In the genomic region with DNA sequence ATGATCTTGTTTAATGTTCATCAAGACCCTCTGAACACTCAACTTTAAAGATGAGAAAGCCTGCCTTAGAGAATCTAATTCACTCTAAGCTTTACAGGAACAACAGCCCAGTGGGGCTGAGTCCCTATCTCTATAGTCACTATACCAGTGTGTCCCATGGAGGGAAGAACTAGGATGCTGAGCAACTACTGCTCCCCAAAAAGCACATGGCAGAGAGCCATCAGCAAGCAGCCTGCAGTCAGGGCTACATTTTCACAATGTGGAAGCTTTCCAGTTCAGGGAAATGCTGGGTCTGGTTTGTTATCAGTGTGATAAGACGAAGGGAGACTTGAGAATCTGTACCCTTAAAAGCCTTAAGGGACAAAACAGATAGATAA, we compare ENCODE assay signal across 22 mouse cellular contexts.
DNase-seq lines count a peak whose midpoint lies in the region; ATAC-seq and TF ChIP-seq lines count a peak whose summit lies in the region.
"Had no signal": no experiment of that assay in that cellular context is flagged by ENCODE, and none has a peak within 500 bp of the region (broad histone marks: within the 10 kb centered on the region; RNA-seq: fewer than 3 reads in every experiment).

No protein-coding gene starts in this region.

- ATAC-seq in embryonic facial prominence, embryonic 13.5 days (ENCODE audit: insufficient number of reproducible peaks, insufficient read depth, low FRiP score, low TSS enrichment, low read depth): no peak
- ATAC-seq in heart, embryonic 13.5 days (ENCODE audit: extremely low read depth, insufficient number of reproducible peaks, low FRiP score, low TSS enrichment): no peak
- ATAC-seq in lung, embryonic 14.5 days (ENCODE audit: insufficient read depth): no peak
- no peak for ATAC-seq in heart, postnatal 0 days (ENCODE audit: insufficient read depth, low read depth)
- ATAC-seq in forebrain, embryonic 16.5 days: no peak
- ATAC-seq: activated CD4-positive, CD25-positive, alpha-beta regulatory T cell, adult 4 months; CD4-positive, CD25-positive, alpha-beta regulatory T cell, adult 4 months; intestine, embryonic 16.5 days had no signal

- 80% methylated on average over 1 of the region's 1 CpGs for WGBS in embryonic facial prominence, embryonic 13.5 days
- WGBS in embryonic facial prominence, embryonic 10.5 days: 98% methylated on average over 1 of the region's 1 CpGs
- 19% methylated on average over 1 of the region's 1 CpGs for WGBS in heart, embryonic 13.5 days
- WGBS in lung, embryonic 14.5 days: 51% methylated on average over 1 of the region's 1 CpGs
- 27% methylated on average over 1 of the region's 1 CpGs for WGBS in heart, postnatal 0 days
- WGBS in forebrain, embryonic 16.5 days: 69% methylated on average over 1 of the region's 1 CpGs

- H3K27me3 ChIP-seq in embryonic facial prominence, embryonic 13.5 days: no peaks in the 10 kb centered on the region
- H3K27me3 ChIP-seq in embryonic facial prominence, embryonic 10.5 days (replicated peaks; ENCODE audit: low read depth, poor library complexity, severe bottlenecking): no peaks in the 10 kb centered on the region
- no peaks in the 10 kb centered on the region for H3K27me3 ChIP-seq in heart, embryonic 13.5 days (replicated peaks)
- H3K27me3 ChIP-seq in lung, embryonic 14.5 days (ENCODE audit: insufficient read depth, low read length): no peaks in the 10 kb centered on the region
- H3K27me3 ChIP-seq in heart, postnatal 0 days (ENCODE audit: control insufficient read depth, insufficient read depth, low read length): no peaks in the 10 kb centered on the region
- H3K27me3 ChIP-seq in forebrain, embryonic 16.5 days (replicated peaks; ENCODE audit: control insufficient read depth, insufficient read depth, low read length): no peaks in the 10 kb centered on the region
- H3K27me3 ChIP-seq: hindbrain, embryonic 15.5 days; midbrain, embryonic 12.5 days; neural tube, embryonic 12.5 days had no signal

- no peaks in the 10 kb centered on the region for H3K9me3 ChIP-seq in embryonic facial prominence, embryonic 13.5 days
- no peaks in the 10 kb centered on the region for H3K9me3 ChIP-seq in embryonic facial prominence, embryonic 10.5 days
- H3K9me3 ChIP-seq in heart, embryonic 13.5 days: no peaks in the 10 kb centered on the region
- no peaks in the 10 kb centered on the region for H3K9me3 ChIP-seq in lung, embryonic 14.5 days (ENCODE audit: low read depth, low read length)
- H3K9me3 ChIP-seq in heart, postnatal 0 days (replicated peaks; ENCODE audit: control insufficient read depth, low read length): no peaks in the 10 kb centered on the region
- no peaks in the 10 kb centered on the region for H3K9me3 ChIP-seq in forebrain, embryonic 16.5 days (ENCODE audit: control insufficient read depth, low read length)
- H3K9me3 ChIP-seq: forebrain, embryonic 10.5 days; hindbrain, embryonic 15.5 days; midbrain, embryonic 12.5 days; neural tube, embryonic 12.5 days had no signal

- H3K27ac ChIP-seq in embryonic facial prominence, embryonic 13.5 days: peak overlapping the region; percentile 44; the same call in 1 of the 2 replicates
- H3K27ac ChIP-seq in embryonic facial prominence, embryonic 10.5 days (replicated peaks): no peak overlapping the region
- H3K27ac ChIP-seq in heart, embryonic 13.5 days (replicated peaks): peak overlapping the region; percentile 78
- H3K27ac ChIP-seq in lung, embryonic 14.5 days (ENCODE audit: low read depth): no peak overlapping the region; the same call in 1 of the 2 replicates
- peak overlapping the region; percentile 94 for H3K27ac ChIP-seq in heart, postnatal 0 days (ENCODE audit: low read depth)
- H3K27ac ChIP-seq in forebrain, embryonic 16.5 days (ENCODE audit: low read length): no peak overlapping the region
- H3K27ac ChIP-seq: forebrain, embryonic 10.5 days; hindbrain, embryonic 15.5 days; midbrain, embryonic 12.5 days; neural tube, embryonic 12.5 days had no signal

- H3K9ac ChIP-seq in embryonic facial prominence, embryonic 13.5 days: no peak overlapping the region
- no peak overlapping the region for H3K9ac ChIP-seq in heart, embryonic 13.5 days
- no peak overlapping the region for H3K9ac ChIP-seq in lung, embryonic 14.5 days
- no peak overlapping the region for H3K9ac ChIP-seq in heart, postnatal 0 days (replicated peaks; ENCODE audit: low read depth, low read length)
- no peak overlapping the region for H3K9ac ChIP-seq in forebrain, embryonic 16.5 days (replicated peaks; ENCODE audit: low read depth, low read length)
- H3K9ac ChIP-seq: hindbrain, embryonic 15.5 days; midbrain, embryonic 12.5 days; neural tube, embryonic 12.5 days had no signal

- DNase-seq in embryonic facial prominence, embryonic 10.5 days (ENCODE audit: low spot score): no peak
- no peak for DNase-seq in heart, postnatal 14 days
- peak; percentile 23 for DNase-seq in lung, embryonic 14.5 days
- no peak for DNase-seq in lung, postnatal 36 days
- no peak for DNase-seq in heart, postnatal 0 days (ENCODE audit: low spot score)
- DNase-seq: adrenal gland, postnatal 14 days; cerebellum, adult 11 months; cerebellum, postnatal 14 days; gastrocnemius, postnatal 14 days; kidney, postnatal 4 days; layer of hippocampus, postnatal 36 days had no signal

- H3K36me3 ChIP-seq in embryonic facial prominence, embryonic 13.5 days: no peaks in the 10 kb centered on the region
- H3K36me3 ChIP-seq in embryonic facial prominence, embryonic 10.5 days (replicated peaks): no peaks in the 10 kb centered on the region
- no peaks in the 10 kb centered on the region for H3K36me3 ChIP-seq in heart, embryonic 13.5 days
- no peaks in the 10 kb centered on the region for H3K36me3 ChIP-seq in lung, embryonic 14.5 days (ENCODE audit: insufficient read depth)
- H3K36me3 ChIP-seq in heart, postnatal 0 days (replicated peaks; ENCODE audit: control insufficient read depth, insufficient read depth, low read length): no peaks in the 10 kb centered on the region
- no peaks in the 10 kb centered on the region for H3K36me3 ChIP-seq in forebrain, embryonic 16.5 days (ENCODE audit: control insufficient read depth, insufficient read depth)
- H3K36me3 ChIP-seq: forebrain, embryonic 10.5 days; hindbrain, embryonic 15.5 days; midbrain, embryonic 12.5 days; neural tube, embryonic 12.5 days had no signal

- H3K4me2 ChIP-seq in embryonic facial prominence, embryonic 13.5 days: no peak overlapping the region
- no peak overlapping the region for H3K4me2 ChIP-seq in heart, embryonic 13.5 days
- H3K4me2 ChIP-seq in lung, embryonic 14.5 days: no peak overlapping the region
- no peak overlapping the region for H3K4me2 ChIP-seq in heart, postnatal 0 days (ENCODE audit: low read depth, low read length)
- H3K4me2 ChIP-seq in forebrain, embryonic 16.5 days (ENCODE audit: low read length): no peak overlapping the region
- H3K4me2 ChIP-seq: hindbrain, embryonic 15.5 days; liver, embryonic 11.5 days; midbrain, embryonic 12.5 days; neural tube, embryonic 12.5 days had no signal

- TF ChIP-seq CTCF in lung, embryonic 14.5 days (IDR thresholded peaks at IDR 0.05; ENCODE audit: low read depth): no peak
- TF ChIP-seq CTCF in heart, postnatal 0 days (IDR thresholded peaks at IDR 0.05; ENCODE audit: low read depth): no peak

- TF ChIP-seq EP300 in heart, postnatal 0 days (IDR thresholded peaks at IDR 0.05; ENCODE audit: low read depth): no peak

- H3K4me1 ChIP-seq in embryonic facial prominence, embryonic 13.5 days: 0 out of 2 replicates have a peak, but pooled peaks cover 11% of the 10 kb centered on the region
- H3K4me1 ChIP-seq in embryonic facial prominence, embryonic 10.5 days: no peaks in the 10 kb centered on the region
- H3K4me1 ChIP-seq in heart, embryonic 13.5 days: peaks cover 50% of the 10 kb centered on the region
- peaks cover 9% of the 10 kb centered on the region; the same call in 1 of the 2 replicates for H3K4me1 ChIP-seq in lung, embryonic 14.5 days (ENCODE audit: insufficient read depth)
- H3K4me1 ChIP-seq in heart, postnatal 0 days (ENCODE audit: control insufficient read depth, insufficient read depth): peaks cover 46% of the 10 kb centered on the region; the same call in 1 of the 2 replicates
- peaks cover under 1% of the 10 kb centered on the region; the same call in 1 of the 2 replicates for H3K4me1 ChIP-seq in forebrain, embryonic 16.5 days (replicated peaks; ENCODE audit: control insufficient read depth, insufficient read depth, low read length)
- H3K4me1 ChIP-seq: forebrain, embryonic 10.5 days; hindbrain, embryonic 15.5 days; midbrain, embryonic 12.5 days; neural tube, embryonic 12.5 days had no signal

- intact Hi-C loops in heart, postnatal 14 days (cut with DNase I): loop anchor here (5.0 kb wide), 1 partner anchor 164 kb away; no protein-coding TSS in a partner anchor

- H3K4me3 ChIP-seq in embryonic facial prominence, embryonic 13.5 days: no peak overlapping the region
- no peak overlapping the region for H3K4me3 ChIP-seq in embryonic facial prominence, embryonic 10.5 days
- no peak overlapping the region for H3K4me3 ChIP-seq in heart, embryonic 13.5 days
- H3K4me3 ChIP-seq in lung, embryonic 14.5 days (ENCODE audit: low read depth, low read length): no peak overlapping the region
- H3K4me3 ChIP-seq in heart, postnatal 0 days (ENCODE audit: low read depth, low read length): no peak overlapping the region
- no peak overlapping the region for H3K4me3 ChIP-seq in forebrain, embryonic 16.5 days (replicated peaks; ENCODE audit: low read length)
- H3K4me3 ChIP-seq: forebrain, embryonic 10.5 days; hindbrain, embryonic 15.5 days; midbrain, embryonic 12.5 days; neural tube, embryonic 12.5 days had no signal

Comparison
In these comparisons a context has a peak if more than half of its experiments do, and no peak if none do; other contexts are left out.
1. H3K27ac ChIP-seq: peak in embryonic facial prominence, embryonic 13.5 days (single experiment), heart, embryonic 13.5 days (single experiment) and heart, postnatal 0 days (single experiment); none in embryonic facial prominence, embryonic 10.5 days (single experiment), lung, embryonic 14.5 days (single experiment) and forebrain, embryonic 16.5 days (single experiment).